Mouse (Mus musculus) gastrocnemius, postnatal 14 days (tissue): ENCODE results near the gene Efcab3. TPM values are rescaled to one million over a fixed set of nuclear protein-coding genes. Genes with fewer than 3 reads are reported as not detected.

ENCODE experiments used
- DNase-seq: peaks from one replicate; pipeline ENCODE4 v3.0.0; 2021; ENCODE audit warnings: mixed read lengths
- intact Hi-C: fragments of 180-260 bp; cut with DNase I; formaldehyde crosslinking; loops from one replicate; pipeline ENCODE4 v1.15.1; 2025; ENCODE audit warnings: low total_unique reads
- total RNA-seq, 2 experiments: library from RNA; stranded (reverse); gene quantifications; 2 replicates each; pipeline ENCODE4 v1.2.3; 2021

The Efcab3 gene
- total RNA-seq, 2 experiments from 2014 or later = not detected

DNA sequence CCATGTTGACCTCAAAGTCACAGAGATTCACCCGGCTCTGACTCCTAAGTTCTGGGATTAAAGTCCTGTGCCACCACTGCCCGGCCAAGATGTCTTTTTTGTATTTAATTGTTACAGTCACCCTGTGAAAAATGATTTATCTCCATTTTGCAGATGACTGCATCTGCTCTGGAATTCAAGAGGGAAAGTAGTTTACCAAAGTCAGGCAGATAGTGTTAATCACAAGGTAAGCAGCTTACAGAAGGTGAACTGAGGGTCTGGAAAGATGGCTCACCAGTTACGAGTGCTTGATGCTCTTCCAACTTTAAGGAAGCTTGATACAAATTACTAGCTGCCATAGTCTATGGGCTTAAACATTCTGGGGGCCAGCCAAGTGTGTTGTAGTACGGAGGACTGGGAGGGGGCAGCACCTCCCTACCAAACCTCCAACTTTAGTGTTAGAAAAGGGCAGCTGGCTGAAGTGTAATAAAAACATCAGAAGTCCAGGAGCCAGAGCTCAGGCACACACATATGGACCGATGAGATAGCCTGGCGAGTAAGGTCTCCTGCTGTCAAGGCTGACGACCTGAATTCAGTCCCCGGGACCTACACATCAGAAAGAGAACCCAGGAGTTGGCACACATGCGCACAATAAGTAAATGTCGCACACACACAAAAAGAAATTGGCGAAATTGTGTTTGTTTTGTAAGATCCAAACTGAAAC is 81.3 kb downstream of the Efcab3 start:
- DNase-seq = no peak
- intact Hi-C loops = no loop called here

DNA sequence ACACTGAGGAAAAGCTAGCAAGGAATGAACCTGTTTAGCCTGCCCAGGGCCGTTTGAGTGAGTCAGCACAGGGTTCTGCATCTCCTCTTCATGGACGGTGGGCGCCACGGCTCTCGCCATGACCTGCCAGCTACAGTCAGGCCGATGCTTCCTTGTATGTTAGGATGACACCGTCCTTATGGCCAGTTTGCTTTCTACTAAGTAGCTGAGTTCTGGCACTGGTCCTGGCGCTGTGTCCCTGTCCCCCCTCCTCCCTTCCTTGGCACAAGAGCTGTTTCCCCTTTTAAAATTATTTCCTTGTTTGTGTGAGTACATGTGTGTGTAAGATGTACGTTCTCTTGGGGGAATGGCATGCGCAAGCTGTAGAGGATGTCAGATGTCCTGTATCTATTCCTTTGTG is 81.8 kb downstream of the Efcab3 start:
- intact Hi-C loops = no loop called here
- DNase-seq = no peak

GRCm38 (mm10) chr11:105146593-105146992 is 83.2 kb downstream of the Efcab3 start, which contains the start of gene Gm10842:
TSS of gene Gm10842 (plus strand) at chr11:105146893.
- intact Hi-C loops = no loop called here
- DNase-seq = no peak

GRCm38 (mm10) chr11:105149353-105149752 is 86.0 kb downstream of the Efcab3 start:
- intact Hi-C loops = no loop called here

GRCm38 (mm10) chr11:105149766-105150165 is 86.4 kb downstream of the Efcab3 start:
- intact Hi-C loops = no loop called here
- DNase-seq = no peak

More at GRCm38 (mm10) chr11:105149353-105149752, 86.0 kb downstream of the Efcab3 start:
- DNase-seq = no peak

GRCm38 (mm10) chr11:105150691-105151090 is 87.3 kb downstream of the Efcab3 start:
- intact Hi-C loops = no loop called here
- DNase-seq = no peak

- no peak for DNase-seq
- intact Hi-C loops = no loop called here
These were observed 88.0 kb downstream of the Efcab3 start for GRCm38 (mm10) chr11:105151226-105152016.

DNA sequence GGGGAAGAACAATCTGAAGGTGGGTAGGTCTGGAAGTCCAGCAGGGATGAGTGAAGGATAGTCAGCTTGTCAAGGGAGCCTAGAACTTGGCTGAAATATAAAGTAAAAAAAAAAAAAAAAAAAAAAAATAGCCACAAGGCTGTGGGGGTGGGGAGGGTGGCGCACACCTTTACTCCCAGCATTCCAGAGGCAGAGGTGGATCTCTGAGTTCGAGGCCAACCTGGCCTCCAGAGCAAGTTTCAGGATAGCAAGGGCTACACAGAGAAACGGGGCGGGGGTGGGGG is 88.6 kb downstream of the Efcab3 start:
- DNase-seq = no peak
- intact Hi-C loops = no loop called here

- no peak for DNase-seq
- intact Hi-C loops = no loop called here
These were observed 89.0 kb downstream of the Efcab3 start for GRCm38 (mm10) chr11:105152357-105152899.

DNA sequence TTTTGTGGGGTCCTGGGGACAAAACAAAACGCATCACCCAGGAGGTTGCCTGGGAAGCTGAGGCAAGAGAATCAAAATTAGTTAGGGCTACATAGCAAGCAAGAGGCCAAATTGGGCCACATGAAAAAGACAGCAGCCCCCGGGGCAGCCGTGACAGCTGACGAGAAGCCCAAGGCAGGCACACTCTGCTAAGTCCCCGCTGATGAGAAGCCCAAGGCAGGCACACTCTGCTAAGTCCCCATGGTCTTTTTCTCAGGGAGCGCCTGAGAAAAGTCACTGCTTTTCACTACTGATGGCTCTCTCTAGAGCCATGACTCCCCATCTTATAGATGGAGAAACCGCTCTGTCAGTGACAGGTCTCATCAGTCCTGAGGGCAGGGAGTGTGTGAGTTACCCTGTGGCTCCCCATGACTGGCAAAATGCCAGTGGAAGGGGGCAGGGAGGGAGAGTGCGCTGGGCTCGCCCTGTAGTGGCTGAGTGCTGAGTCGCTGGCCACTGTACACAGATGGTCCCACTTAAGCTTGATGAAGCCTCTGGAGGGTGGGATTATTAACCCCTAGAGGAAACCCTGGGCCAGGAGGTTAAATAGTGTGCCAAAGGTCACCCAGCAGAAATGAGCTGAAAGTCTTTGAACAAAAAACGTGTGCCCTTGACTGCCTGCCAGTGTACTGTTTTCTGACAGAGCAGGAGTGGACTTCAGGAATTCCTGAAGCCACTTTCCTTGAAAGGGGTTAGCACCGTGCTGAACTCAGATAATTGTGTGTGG is 89.9 kb downstream of the Efcab3 start:
- intact Hi-C loops = no loop called here
- DNase-seq = peak; percentile 22

- no peak for DNase-seq
- intact Hi-C loops = no loop called here
These were observed 92.5 kb downstream of the Efcab3 start for GRCm38 (mm10) chr11:105155915-105156314.

- intact Hi-C loops = no loop called here
- DNase-seq = no peak
These were observed 93.4 kb downstream of the Efcab3 start for GRCm38 (mm10) chr11:105156748-105157267.

DNA sequence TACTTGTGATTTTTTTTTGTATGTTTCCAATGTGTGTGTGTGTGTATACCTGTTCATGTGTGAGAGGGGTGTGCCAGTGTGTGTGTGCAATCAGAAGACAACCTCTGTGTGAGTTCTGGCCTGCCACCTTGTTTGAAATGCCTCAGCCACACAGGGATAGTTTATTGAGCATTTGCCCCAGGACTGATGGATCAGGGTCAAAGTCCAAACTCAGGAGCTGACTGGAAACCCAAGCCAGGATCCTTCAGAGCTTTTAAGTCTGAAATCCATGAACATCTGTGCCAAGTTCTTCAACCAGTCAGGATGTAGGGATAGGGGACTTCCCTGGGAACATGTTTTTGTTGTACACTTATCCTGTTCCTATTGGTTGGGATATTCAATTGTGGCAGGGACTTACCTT is 94.7 kb downstream of the Efcab3 start:
- intact Hi-C loops = no loop called here
- no peak for DNase-seq

DNA sequence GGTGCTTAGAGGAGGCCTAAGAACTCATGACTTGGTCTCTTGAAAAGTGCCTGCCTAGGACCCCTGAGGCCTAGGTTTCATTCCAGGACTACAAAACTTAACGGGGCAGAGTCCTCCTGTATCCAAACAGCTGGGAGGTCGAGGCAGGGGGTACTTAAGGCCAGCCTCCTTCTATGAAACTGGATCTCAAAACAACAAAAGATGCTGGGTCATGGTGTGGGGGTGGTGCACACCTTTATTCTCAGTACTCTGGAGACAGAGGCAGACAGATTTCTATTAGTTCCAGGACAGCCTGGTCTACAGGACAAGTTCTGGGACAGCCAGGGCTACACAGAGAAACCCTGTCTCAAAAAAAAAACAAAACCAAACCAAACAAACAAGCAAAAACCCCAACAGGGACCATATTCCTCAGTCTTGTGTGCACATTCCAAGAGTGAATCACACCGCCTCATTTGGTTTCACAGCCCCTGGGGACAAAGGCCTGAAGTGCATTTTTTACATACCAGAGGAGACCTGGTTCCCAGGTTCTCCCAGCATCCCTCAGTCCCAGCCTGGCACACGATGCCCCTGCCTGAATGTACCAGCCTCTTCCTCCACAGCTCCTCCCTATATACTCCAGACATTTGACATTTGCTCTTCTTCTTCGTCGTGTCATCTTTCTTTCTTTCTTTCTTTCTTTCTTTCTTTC is 96.4 kb downstream of the Efcab3 start:
- intact Hi-C loops = no loop called here

GRCm38 (mm10) chr11:105161411-105161810 is 98.0 kb downstream of the Efcab3 start:
- no peak for DNase-seq
- intact Hi-C loops = no loop called here

More for the DNA sequence above, 96.4 kb downstream of the Efcab3 start:
- no peak for DNase-seq

DNA sequence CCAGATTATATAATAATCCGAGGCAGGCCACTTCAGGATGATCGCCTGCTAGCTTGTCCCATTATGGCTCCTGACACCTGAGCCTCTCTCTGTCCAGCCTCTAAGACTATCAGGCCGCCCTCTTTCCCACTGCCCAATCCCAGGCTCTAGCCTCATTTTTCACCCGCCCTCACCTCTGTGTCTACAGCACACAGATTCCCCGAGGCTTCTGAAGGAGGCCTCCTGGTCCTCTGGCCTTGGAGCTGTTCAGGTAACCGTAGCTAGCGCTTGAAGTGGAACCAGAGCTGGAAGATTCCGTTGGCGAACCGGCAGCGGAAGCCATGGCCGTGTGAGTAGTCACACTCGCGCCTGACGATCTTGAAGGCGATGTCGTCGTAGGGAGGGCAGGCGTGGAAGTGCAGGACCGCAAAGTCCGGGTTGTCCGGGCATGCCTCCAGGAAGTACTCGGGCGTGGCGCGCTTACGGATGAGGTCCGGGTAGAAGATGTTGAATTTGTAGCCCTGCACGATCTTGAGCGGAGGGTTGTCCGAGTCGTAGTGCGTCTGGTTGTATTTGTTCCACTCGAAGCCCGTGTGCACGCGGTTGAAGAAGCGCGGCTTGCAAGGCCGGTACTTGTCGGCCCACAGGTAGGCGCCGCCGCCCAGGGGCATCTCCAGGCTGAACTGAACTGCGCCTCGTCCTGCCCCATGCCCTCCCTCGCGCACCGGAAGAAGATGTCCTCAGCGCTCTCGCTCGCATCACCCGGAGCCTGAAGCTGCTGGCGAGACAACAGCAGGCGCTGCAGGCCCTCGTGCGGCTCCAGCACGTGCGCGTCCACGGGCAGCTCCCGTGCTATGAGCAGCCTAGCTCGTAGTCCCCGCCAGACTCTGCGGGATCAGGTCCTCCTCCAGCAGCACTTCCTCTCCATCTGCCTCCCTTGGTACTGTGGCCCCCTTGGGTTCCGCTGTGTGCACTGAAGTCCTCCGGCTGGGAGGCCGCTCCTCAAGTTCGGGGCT is 101.4 kb downstream of the Efcab3 start:
- intact Hi-C loops = no loop called here
- no peak for DNase-seq

DNA sequence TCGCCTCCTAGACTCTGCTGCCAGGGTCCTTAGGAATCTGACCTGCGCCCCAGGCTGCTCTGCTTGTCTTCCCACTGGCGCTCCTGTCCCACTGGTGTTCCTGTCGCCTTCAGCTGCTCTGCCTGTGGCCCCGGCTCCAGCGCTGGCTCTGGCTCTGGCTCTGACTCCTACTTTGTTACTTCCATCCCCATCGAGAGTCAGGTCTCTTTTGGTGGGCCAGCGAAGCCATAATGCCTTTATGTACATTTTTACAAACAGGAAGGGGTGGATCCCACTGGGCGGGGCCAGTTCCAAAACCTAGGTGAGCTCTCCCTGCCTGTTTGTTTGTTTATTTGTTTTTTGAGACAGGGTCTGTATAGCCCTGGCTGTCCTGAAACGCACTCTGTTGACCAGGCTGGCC is 103.4 kb downstream of the Efcab3 start:
- no peak for DNase-seq
- intact Hi-C loops = no loop called here
